Mouse (Mus musculus) CH12.LX (cell line): ENCODE results near the gene 4930548H24Rik. TPM values are rescaled to one million over a fixed set of nuclear protein-coding genes. Genes with fewer than 3 reads are reported as not detected.
"Not testable (repeated sequence)": the region's sequence is repeated elsewhere in the genome, so short reads cannot be mapped to it uniquely, and the experiment has no call there.

Experiments
- DNase-seq: peaks from one replicate; pipeline ENCODE4 v3.0.0-alpha.2; 2013; ENCODE audit errors: extremely low read depth
- H3K27ac ChIP-seq: 2 replicates; pipeline ENCODE4 v1.5.1; 2012; ENCODE audit warnings: low read depth, mild to moderate bottlenecking, control low read depth, moderate library complexity; ENCODE audit not compliant: insufficient read depth
- H3K27me3 ChIP-seq: replicated peaks from 2 replicates; pipeline ENCODE3; 2012; ENCODE audit warnings: inconsistent platforms
- H3K36me3 ChIP-seq, 2 experiments: replicated peaks in 1 of 2; 2 replicates each; pipeline versions ENCODE3 to v1.6.1; 2012; ENCODE audit warnings: inconsistent platforms in 1 of 2, low read length in 1 of 2, mild to moderate bottlenecking in 1 of 2, mixed read lengths in 1 of 2, moderate library complexity in 1 of 2; ENCODE audit not compliant: control insufficient read depth in 1 of 2, insufficient read depth in 1 of 2
- H3K4me1 ChIP-seq, 2 experiments: 2 replicates each; pipeline ENCODE4 v1.6.1; 2012; ENCODE audit warnings: inconsistent platforms in 1 of 2, moderate library complexity in 1 of 2; ENCODE audit not compliant: insufficient read depth in 2 of 2, control insufficient read depth in 1 of 2
- H3K4me2 ChIP-seq: 2 replicates; pipeline ENCODE4 v1.6.1; 2012; ENCODE audit warnings: low read depth, mild to moderate bottlenecking, control low read depth; ENCODE audit not compliant: poor library complexity, insufficient read depth, severe bottlenecking
- H3K4me3 ChIP-seq, 3 experiments: fragments of 150-350 bp in 1 of 3; sonication (generic) in 1 of 3; replicated peaks in 1 of 3; 2 replicates each; pipeline versions ENCODE3 to v1.5.1; 2011 to 2012; ENCODE audit warnings: low read depth in 2 of 3, low read length in 2 of 3, mild to moderate bottlenecking in 2 of 3, moderate library complexity in 2 of 3, control low read depth in 1 of 3, improper control_type of control experiment in 1 of 3, inconsistent platforms in 1 of 3, mixed read lengths in 1 of 3; ENCODE audit not compliant: poor library complexity in 1 of 3
- H3K79me2 ChIP-seq: replicated peaks from 2 replicates; pipeline ENCODE4 v1.6.1; 2012; ENCODE audit warnings: mild to moderate bottlenecking, moderate library complexity; ENCODE audit not compliant: control insufficient read depth, poor library complexity, insufficient read depth, severe bottlenecking; ENCODE audit errors: extremely low read depth
- H3K9ac ChIP-seq: 2 replicates; pipeline ENCODE4 v1.6.1; 2012; ENCODE audit warnings: low read depth, mild to moderate bottlenecking, control low read depth, moderate library complexity; ENCODE audit not compliant: insufficient read depth
- H3K9me3 ChIP-seq: replicated peaks from 2 replicates; pipeline ENCODE3; 2012; ENCODE audit warnings: low read length, inconsistent platforms, mixed read lengths
- CHD2 ChIP-seq: IDR thresholded peaks from 2 replicates; pipeline ENCODE4 v1.6.1; 2011; ENCODE audit warnings: low read length, improper control_type of control experiment
- ELF1 ChIP-seq: IDR thresholded peaks from 2 replicates; pipeline ENCODE4 v1.6.1; 2014; ENCODE audit warnings: low read depth, mild to moderate bottlenecking, inconsistent platforms, low read length, improper control_type of control experiment
- EP300 ChIP-seq: IDR thresholded peaks from 2 replicates; pipeline ENCODE4 v1.6.1; 2011; ENCODE audit warnings: low read length, improper control_type of control experiment
- ETS1 ChIP-seq: conservative IDR thresholded peaks from 2 replicates; pipeline ENCODE4 v1.6.1; 2012; ENCODE audit warnings: low read depth, mild to moderate bottlenecking, inconsistent platforms, low read length, improper control_type of control experiment, moderate library complexity
- HCFC1 ChIP-seq: IDR thresholded peaks from 2 replicates; pipeline ENCODE4 v1.6.1; 2012; ENCODE audit warnings: low read depth, mild to moderate bottlenecking, inconsistent platforms, low read length, improper control_type of control experiment
- IRF4 ChIP-seq: IDR thresholded peaks from 2 replicates; pipeline ENCODE4 v1.6.1; 2014; ENCODE audit warnings: low read depth, mild to moderate bottlenecking, inconsistent platforms, low read length, improper control_type of control experiment
- KAT2A ChIP-seq: IDR thresholded peaks from 2 replicates; pipeline ENCODE4 v1.6.1; 2012; ENCODE audit warnings: low read length, improper control_type of control experiment, inconsistent platforms; ENCODE audit not compliant: insufficient replicate concordance
- MAFK ChIP-seq: IDR thresholded peaks from 2 replicates; pipeline ENCODE4 v1.6.1; 2011; ENCODE audit warnings: low read length, improper control_type of control experiment; ENCODE audit not compliant: insufficient replicate concordance
- MAZ ChIP-seq: IDR thresholded peaks from 2 replicates; pipeline ENCODE4 v1.6.1; 2012; ENCODE audit warnings: low read depth, mild to moderate bottlenecking, inconsistent platforms, low read length, improper control_type of control experiment, moderate library complexity
- NELFE ChIP-seq: IDR thresholded peaks from 2 replicates; pipeline ENCODE4 v1.6.1; 2011; ENCODE audit warnings: low read depth, low read length, improper control_type of control experiment
- POLR2A ChIP-seq: IDR thresholded peaks from 2 replicates; pipeline ENCODE4 v1.6.1; 2011; ENCODE audit warnings: low read depth, mild to moderate bottlenecking, improper control_type of control experiment, low read length
- POLR2AphosphoS2 ChIP-seq: IDR thresholded peaks from 2 replicates; pipeline ENCODE4 v1.6.1; 2011; ENCODE audit warnings: low read depth, low read length, improper control_type of control experiment
- SIN3A ChIP-seq: IDR thresholded peaks from 2 replicates; pipeline ENCODE4 v1.6.1; 2012; ENCODE audit warnings: low read length, improper control_type of control experiment, inconsistent platforms
- TBP ChIP-seq: conservative IDR thresholded peaks from 2 replicates; pipeline ENCODE4 v1.6.1; 2011; ENCODE audit warnings: low read depth, low read length, improper control_type of control experiment
- TCF12 ChIP-seq: IDR thresholded peaks from 2 replicates; pipeline ENCODE4 v1.6.1; 2014; ENCODE audit warnings: low read depth, mild to moderate bottlenecking, inconsistent platforms, low read length, improper control_type of control experiment
- ZMIZ1 ChIP-seq: IDR thresholded peaks from 2 replicates; pipeline ENCODE4 v1.6.1; 2012; ENCODE audit warnings: low read depth, mild to moderate bottlenecking, inconsistent platforms, low read length, improper control_type of control experiment
- ZNF384 ChIP-seq: IDR thresholded peaks from 2 replicates; pipeline ENCODE4 v1.6.1; 2012; ENCODE audit warnings: low read depth, low read length, improper control_type of control experiment, inconsistent platforms
- dilution Hi-C: fragments of 300-500 bp; cut with MboI; formaldehyde crosslinking; loops from 2 replicates; pipeline ENCODE4 v1.14.3; 2020; ENCODE audit warnings: low sequenced_read_pairs; ENCODE audit not compliant: extremely low pct_unique_long_range_greater_than_20kb, extremely low pct_ligation_motif_present
- in situ Hi-C: fragments of 300-500 bp; cut with MboI; formaldehyde crosslinking; loops from 3 replicates; pipeline ENCODE4 v1.14.3; 2019; ENCODE audit warnings: low sequenced_read_pairs, low pct_ligation_motif_present, low pct_unique_long_range_greater_than_20kb, mixed read lengths
- polyA plus RNA-seq: library from polyadenylated mRNA; unstranded; fragments of >175 nt; gene quantifications from 2 replicates; pipeline ENCODE4 v1.2.1, GENCODE M21; 2012; ENCODE audit warnings: low read depth; ENCODE audit not compliant: insufficient read length
- total RNA-seq, 2 experiments: library from RNA; depleted of rRNA; stranded (reverse); fragments of 300-350 nt in 1 of 2; fragments of >200 nt in 1 of 2; gene quantifications; 2 replicates each; pipeline ENCODE4 v1.2.3; 2012 to 2014

4930548H24Rik gene
- total and polyA plus RNA-seq, 3 experiments: not detected

DNA sequence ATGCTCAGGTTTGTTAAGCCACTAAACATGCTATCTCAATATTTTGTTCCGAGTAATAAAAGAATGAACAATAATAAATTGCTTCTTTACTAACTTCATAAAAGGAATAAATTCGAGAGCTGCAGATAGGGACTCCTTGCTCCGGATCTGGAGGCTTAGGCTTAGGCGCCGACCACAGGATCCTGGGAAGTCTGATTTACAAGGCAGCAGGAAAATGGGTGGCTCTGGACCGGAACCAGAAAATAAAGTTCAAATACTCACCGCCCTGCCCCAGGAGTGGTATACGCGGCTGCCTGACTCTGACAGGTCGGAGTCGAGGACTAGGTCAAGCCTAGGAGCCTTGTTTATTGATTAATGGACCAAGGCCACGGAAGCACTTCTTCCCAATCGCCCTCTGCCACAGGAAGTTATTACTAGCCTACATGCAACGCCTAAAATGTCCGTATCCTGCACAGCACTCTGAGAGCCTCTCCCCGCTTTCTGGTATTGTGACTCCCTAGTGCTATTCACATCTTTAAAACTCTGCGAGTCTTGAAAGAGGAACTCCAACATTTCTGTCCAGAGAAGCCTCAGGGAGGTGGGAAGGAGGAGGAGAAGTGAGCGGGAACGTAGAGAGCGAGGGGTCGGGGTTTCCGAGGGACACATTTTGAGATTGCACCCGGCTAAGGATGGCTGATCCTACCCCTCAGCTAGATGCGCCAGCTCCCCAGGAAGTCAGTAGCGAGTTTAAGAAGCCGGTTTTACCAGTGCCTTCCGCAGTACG, 41.0 kb downstream of the 4930548H24Rik start, which contains the start of gene Slc4a1ap:
TSS of gene Slc4a1ap (plus strand) at position 642 of the 763 bp plus-strand sequence.
- H3K4me1 ChIP-seq: peaks cover 7 to 33% of the 10 kb centered on the region in 2 experiments; a peak in 3 of 4 replicates
- no peaks in the 10 kb centered on the region for H3K27me3 ChIP-seq
- H3K9ac ChIP-seq: peak within 1 kb of the TSS; percentile 92
- H3K79me2 ChIP-seq: peaks cover 28% of the 10 kb centered on the region
- H3K27ac ChIP-seq: no peak within 1 kb of the TSS
- H3K4me3 ChIP-seq: peak within 1 kb of the TSS; percentile 77 to 99 (median 99)
- in situ Hi-C loops (no loop called here), dilution Hi-C loops (no loop called here)
- H3K9me3 ChIP-seq: no peaks in the 10 kb centered on the region
- H3K36me3 ChIP-seq: peaks cover 22 to 46% of the 10 kb centered on the region in 2 experiments
- DNase-seq: peak; percentile 71
- H3K4me2 ChIP-seq: peak within 1 kb of the TSS; percentile 99
- peak; percentile 88 for TF ChIP-seq TBP
- TF ChIP-seq HCFC1: peak; percentile 90
- peak; percentile 60; the same call in 1 of the 2 replicates for TF ChIP-seq ELF1
- TF ChIP-seq ZMIZ1: no peak
- no peak for TF ChIP-seq MAZ
- no peak for TF ChIP-seq EP300
- TF ChIP-seq KAT2A: peak; percentile 87; the same call in 1 of the 2 replicates
- peak; percentile 80 for TF ChIP-seq SIN3A
- peak; percentile 96 for TF ChIP-seq CHD2
- TF ChIP-seq POLR2A: peak; percentile 77
- TF ChIP-seq IRF4: peak; percentile 42; the same call in 1 of the 2 replicates
- peak; percentile 81 for TF ChIP-seq TCF12
- no peak for TF ChIP-seq MAFK
- 0 out of 2 replicates have a peak, but pooled peaks have one; percentile 59 for TF ChIP-seq NELFE

DNA sequence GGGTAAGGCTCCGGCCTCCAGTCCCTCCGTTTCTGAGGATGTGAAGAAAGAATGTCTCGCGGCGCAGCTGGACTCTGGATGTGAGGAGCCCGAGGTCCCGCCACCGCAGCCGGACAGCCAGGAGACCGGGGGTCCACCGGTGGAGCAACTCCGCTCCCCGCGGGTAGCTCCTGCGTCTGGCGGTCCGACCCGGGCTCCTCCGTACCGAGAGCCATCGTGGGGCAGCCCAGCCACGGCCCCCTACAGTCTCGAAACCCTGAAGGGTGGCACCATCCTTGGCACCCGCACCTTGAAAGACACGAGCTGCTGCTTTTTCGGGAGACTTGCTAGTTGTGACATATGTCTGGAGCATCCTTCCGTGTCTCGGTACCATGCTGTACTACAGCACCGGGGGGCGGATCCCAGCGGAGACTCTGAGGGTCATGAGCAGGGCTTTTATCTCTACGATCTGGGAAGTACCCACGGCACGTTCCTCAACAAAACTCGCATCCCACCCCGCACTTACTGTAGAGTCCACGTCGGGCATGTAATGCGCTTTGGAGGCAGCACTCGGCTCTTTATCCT, 41.7 kb downstream of the 4930548H24Rik start:
- Histone ChIP-seq H3K4me3 (peak overlapping the region; percentile 77 to 99 (median 99)), H3K4me2 (peak overlapping the region; percentile 99), H3K27me3 (no peaks in the 10 kb centered on the region), H3K79me2 (peaks cover 28% of the 10 kb centered on the region), H3K36me3 (peaks cover 28 to 48% of the 10 kb centered on the region in 2 experiments), H3K9me3 (no peaks in the 10 kb centered on the region), H3K9ac (peak overlapping the region; percentile 92), H3K4me1 (peaks cover 7 to 33% of the 10 kb centered on the region in 2 experiments; a peak in 3 of 4 replicates), H3K27ac (no peak overlapping the region)
- in situ Hi-C loops: no loop called here
- DNase-seq: no peak
- TF ChIP-seq KAT2A (no peak), ETS1 (no peak), ZNF384 (no peak), POLR2AphosphoS2 (no peak), ZMIZ1 (no peak), ELF1 (no peak), HCFC1 (no peak), MAZ (no peak), POLR2A (no peak)
- dilution Hi-C loops: no loop called here

DNA sequence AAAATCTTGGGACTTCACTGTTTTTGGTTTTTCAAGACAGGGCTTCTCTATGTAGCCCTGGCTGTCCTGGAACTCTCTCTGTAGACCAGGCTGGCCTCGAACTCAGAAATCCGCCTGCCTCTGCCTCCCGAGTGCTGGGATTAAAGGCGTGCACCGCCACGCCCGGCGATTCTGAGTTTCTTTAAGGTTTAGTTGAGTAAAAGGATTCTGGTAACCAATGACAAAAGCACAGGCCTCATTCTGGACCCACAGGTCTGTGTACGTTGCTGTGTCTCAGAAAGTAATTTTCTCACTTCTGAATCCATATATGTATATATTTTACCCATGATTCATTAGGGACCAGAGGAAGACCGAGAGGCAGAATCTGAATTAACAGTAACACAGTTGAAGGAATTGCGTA, 42.2 kb downstream of the 4930548H24Rik start, which contains the start of gene Supt7l:
TSS of gene Supt7l (minus strand) at position 101 of the 400 bp plus-strand sequence.
- peak within 1 kb of the TSS; percentile 99 for H3K4me2 ChIP-seq
- in situ Hi-C loops, H3K9me3 ChIP-seq, H3K27ac ChIP-seq, H3K27me3 ChIP-seq, dilution Hi-C loops, DNase-seq: not testable (repeated sequence)
- peaks cover 7 to 33% of the 10 kb centered on the region in 2 experiments; a peak in 3 of 4 replicates for H3K4me1 ChIP-seq
- peaks cover 29 to 48% of the 10 kb centered on the region in 2 experiments for H3K36me3 ChIP-seq
- peaks cover 28% of the 10 kb centered on the region for H3K79me2 ChIP-seq
- H3K4me3 ChIP-seq: peak within 1 kb of the TSS; percentile 77 to 99 (median 99)
- peak within 1 kb of the TSS; percentile 92 for H3K9ac ChIP-seq
